Mouse (Mus musculus) kidney, adult 11 months (tissue): ENCODE data around the gene Sgpl1.
A peak's percentile ranks its signal among the peaks of the same experiment; 100 is the strongest.

Experiments
- DNase-seq: peaks from one replicate; pipeline ENCODE4 v3.0.0; 2022

Gene Sgpl1

DNA sequence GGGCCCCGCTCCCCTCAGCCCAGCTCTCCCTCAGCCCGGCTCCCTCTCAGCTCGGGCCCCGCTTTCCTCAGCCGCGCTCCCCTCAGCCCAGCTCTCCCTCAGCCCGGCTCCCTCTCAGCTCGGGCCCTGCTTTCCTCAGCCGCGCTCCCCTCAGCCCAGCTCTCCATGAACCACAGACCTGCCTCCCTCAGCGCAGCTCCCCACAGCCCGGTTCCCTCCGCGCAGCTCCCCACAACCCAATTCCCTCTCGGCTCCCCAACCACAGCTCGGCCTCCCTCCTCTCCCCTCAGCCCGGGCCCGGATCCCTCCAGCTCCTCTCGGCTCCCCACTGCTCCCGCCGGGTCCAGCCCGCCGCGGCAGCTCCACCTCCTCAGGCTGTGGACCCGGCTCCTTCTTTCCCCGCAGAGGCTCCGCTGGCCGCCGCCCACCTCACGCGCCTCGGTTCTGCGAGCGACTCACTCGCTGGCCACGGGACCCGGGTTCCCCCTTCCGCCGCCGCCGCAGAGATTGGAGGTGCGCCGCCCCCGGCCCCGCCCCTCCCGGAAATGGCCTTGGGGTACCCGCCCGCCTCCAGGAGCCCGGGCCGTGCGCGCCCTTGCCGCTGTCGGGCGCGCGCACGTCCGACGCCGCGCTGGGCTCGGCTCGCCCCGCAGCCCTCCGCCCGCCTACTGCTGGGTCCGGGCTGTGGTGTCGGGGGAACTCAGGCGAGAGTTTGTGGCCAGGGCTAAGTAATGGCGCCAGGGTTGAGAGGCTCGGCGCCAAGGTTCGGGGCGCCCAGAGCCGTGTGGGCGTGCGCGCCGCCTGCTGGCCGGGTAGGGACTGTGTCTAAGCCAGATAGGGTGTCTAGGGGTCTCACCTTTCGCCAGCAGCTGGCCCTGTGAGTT lies at the start of gene Sgpl1:
Gene Sgpl1, minus strand, starts transcription at position 547 of the 884 bp plus-strand sequence.
- DNase-seq, result peak; percentile 84

- DNase-seq, result no peak
Observed at GRCm38 (mm10) chr10:61195718-61196291, 48.3 kb upstream of the Sgpl1 start.

DNA sequence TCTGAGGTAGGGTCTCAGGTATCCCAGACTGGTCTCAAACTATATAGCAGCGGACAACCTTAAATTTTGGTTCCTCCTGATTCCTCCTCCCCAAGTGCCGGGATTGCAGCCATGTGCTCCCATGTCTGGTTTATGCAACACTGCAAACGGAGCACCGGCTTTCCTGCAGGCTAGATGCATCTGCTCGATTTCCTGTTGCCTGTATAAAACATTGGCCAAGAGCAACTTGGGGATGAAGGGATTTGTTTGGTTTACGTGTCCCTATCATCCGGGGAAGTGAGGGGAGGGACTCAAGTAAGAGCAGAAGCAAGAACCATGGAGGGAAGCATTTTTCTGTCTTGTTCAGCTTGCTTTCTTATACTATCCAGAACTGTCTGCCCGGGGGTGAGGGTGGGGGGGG lies 47.7 kb upstream of the Sgpl1 start:
- DNase-seq, result no peak

- DNase-seq, result no peak
Observed at GRCm38 (mm10) chr10:61194611-61195010, 47.1 kb upstream of the Sgpl1 start.

DNA sequence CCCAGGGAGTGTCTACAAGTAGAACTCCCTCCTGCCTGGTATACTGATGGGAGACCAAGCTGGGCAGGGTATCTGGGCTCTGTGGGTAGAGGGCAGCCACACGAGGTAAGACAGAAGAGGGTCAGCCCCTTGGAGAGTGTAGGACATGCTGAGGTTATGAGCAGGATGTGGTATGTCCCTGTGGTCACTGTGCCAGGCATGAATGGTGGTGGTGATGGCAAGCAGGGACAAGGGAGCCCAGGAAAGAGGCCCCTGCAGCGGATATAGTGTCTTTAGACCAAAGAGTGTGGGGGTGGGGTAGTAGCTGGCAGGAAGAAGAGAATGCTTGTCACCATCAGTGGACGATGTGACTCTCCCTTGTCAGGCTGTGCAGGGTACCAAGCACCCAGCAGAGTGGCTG lies 40.5 kb upstream of the Sgpl1 start:
- no peak for DNase-seq

- DNase-seq, result no peak
Observed at GRCm38 (mm10) chr10:61187001-61187400, 39.5 kb upstream of the Sgpl1 start.

DNA sequence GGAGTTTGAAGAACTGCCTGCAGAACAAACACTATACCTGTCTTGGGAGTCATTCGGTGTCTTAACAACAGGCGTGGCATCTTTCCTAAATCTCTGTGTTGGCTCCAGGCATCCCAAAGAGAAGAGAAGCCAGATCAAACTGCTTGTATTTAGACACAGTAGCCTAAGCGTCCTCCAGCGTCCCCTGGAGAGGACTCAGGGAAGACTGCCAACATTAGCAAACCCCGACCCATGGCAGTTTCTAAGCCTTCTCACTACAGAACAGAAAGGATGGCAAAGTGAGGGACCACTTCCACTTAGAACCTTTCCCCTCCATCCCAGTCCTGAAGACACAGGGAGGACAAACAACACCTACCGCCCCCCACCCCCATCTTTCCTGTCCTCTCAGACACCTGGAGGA lies 32.4 kb upstream of the Sgpl1 start:
- DNase-seq, result no peak

- no peak for DNase-seq
Observed at GRCm38 (mm10) chr10:61178687-61179086, 31.2 kb upstream of the Sgpl1 start.

- no peak for DNase-seq
Observed at GRCm38 (mm10) chr10:61177751-61178150, 30.2 kb upstream of the Sgpl1 start.

GRCm38 (mm10) chr10:61176221-61176790 lies 28.8 kb upstream of the Sgpl1 start:
- no peak for DNase-seq

DNA sequence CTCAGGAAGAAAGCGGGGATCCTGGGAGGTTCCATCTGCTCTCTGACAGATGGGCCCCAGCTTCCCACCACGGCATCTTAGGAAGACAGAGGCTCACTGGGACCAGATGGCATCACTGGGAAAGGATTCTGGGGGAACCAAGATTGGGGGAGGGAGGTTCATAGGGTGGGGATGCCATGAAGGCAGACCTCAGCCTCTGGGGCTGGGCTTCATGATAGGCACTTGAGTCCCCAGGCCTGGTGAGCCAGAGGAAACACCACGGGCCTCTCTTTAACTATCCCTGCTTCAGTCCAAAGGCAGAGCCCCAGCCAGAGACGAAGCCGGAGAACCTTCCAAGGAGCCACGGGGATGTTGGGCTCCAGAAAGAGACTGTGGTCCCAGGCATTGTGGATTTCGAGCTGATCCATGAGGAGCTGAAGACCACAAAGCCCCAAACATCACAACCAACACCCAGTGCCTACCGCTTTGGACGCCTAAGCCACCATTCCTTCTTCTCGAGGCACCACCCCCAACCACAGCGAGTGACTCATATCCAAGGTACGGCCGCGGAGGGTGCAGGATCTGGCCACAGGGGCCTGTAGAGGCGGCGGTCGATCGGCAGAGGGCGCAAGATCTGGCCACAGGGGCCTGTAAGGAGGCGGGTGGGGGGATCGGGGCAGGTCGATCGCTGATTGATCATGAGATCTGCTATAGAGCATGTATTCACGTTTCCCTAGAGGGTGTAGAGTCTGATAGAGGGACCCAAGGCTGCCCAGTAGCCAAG lies 28.1 kb upstream of the Sgpl1 start:
- DNase-seq, result no peak

- DNase-seq, result no peak
Observed at GRCm38 (mm10) chr10:61174711-61175441, 27.4 kb upstream of the Sgpl1 start.

DNA sequence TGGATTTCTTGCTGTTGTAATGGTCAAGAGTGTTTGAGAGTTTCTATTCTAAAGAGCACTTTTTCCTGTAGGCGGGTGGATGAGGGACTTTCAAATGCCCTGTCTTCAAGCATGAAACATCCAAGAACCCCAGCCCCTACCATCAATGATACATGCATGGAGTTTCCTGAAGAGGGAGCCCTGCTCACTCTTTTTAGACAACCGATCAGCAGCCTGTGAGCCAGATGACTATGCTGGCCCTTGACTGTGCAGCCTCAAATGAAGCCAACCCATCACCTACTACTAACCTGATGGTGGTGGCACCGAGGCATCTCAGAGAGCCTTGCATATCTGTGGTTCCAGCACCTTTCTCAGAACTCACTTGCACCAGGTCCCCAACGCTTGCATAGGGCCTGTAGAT lies 25.0 kb upstream of the Sgpl1 start:
- no peak for DNase-seq

- no peak for DNase-seq
Observed at GRCm38 (mm10) chr10:61171654-61172053, 24.2 kb upstream of the Sgpl1 start, which contains the start of gene Tbata. Tbata (plus strand) TSS chr10:61171954.

DNA sequence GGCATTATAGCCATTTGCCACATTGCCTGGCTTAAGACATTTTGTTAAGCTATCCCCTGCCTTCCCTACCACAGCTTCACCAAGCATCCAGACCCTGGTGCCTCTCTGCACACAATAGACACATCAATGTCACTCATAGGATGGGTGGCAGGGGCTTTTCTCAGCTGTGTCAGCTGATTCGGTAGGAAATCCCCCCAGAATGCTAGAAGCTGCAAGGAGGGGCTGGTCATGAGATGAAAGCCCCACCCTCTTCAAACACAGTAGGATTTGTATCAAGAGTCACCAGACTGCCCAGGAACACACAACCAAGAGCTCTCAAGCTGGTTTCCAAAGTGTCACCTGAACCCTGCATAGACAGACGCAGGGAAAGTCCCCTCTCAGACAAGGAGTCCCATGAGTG lies 20.9 kb upstream of the Sgpl1 start:
- no peak for DNase-seq

DNA sequence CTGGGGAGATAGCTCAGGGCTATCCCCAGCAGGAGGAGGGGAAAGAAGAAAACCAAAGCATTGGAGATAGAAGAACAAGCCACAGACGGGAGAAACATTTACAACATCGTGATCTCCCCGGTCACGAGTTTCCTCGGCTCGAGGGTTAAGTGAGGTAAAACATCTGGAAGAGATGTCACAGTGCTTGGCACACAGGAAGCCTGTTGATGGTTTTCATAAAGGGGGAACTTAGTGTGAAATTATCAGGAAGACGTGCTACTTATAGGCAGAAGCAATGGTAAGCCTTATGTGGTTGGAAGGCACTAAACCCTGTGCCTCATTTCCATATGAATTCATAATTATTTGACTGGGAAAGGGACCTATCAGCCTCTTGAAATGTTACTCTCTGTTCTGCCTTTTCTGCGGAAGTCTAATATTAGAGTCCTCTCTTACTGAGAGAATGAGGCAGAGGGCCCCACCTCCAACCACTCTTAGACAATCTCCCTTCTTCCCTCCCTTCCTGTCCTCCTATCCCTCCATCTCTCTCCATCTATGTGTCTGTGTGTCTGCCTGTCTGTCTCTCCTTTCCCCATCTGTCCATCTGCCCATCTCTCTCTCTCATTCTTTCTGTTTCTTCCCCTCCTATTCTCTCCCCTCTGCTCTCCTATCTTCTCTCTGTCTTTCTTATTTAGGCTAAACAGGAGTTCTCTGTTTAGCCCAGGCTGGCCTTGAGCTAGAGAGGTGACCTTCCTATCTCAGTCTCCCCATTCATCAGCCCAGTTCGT lies 20.0 kb upstream of the Sgpl1 start:
- no peak for DNase-seq

GRCm38 (mm10) chr10:61162366-61162765 lies 14.9 kb upstream of the Sgpl1 start:
- peak; percentile 47 for DNase-seq

DNA sequence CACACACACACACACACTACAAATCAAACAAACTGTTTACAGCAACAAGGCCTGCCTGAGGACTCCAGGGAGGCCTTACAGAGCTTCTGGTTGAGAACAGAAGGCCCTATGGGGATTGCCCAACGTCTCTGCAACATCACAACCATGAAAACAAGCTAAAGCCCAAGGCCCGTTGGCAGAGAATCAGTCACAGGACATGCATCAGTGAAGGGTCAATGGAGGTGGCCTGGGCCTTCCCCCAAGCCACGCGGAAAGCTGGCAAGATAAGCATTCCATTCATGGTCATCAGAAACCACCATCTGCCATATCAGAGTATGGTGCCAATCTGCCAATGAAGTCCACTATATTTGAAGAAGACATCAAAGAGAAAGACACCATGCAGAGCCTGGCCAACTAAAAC lies 13.2 kb upstream of the Sgpl1 start:
- peak; percentile 13 for DNase-seq

DNA sequence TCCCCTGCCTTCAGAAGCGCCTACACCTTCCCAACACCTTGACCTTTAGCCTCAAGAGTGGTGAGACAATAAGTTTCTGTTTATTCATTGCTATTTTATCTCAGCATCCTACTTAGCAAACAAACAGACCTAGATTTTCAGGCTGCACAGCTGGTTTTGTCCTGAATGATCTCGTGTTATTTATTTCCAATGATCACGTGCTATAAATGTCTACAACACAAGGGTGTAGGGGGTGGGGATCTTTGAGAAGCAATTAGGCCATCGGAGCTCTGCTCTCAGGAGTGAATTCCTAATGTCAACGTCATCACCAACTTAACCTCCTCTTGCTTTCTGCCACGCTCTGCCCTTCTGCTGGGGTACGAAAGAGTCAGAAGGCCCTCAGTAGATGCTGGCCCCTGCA lies 12.6 kb upstream of the Sgpl1 start:
- no peak for DNase-seq

GRCm38 (mm10) chr10:61158594-61158993 lies 11.1 kb upstream of the Sgpl1 start:
- DNase-seq, result no peak

- no peak for DNase-seq
Observed at GRCm38 (mm10) chr10:61156453-61156852, 8.9 kb upstream of the Sgpl1 start.

DNA sequence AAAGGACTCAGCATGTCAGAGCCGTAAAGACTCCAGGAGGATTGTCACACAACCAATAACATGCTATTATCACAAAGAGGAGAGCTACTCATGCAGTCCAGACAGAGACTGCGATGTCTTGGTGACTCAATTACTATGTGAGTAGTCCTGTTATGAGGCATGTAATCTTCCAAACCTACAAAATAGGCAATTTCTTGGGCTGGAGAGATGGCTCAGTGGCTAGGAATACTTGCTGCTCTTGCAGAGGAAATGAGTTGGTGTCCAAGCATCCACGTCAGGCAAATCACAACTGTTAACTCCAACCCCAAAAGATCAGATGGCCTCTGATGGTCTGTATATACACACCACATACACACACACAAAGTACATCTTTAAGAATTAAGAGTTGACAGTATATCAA lies 8.1 kb upstream of the Sgpl1 start:
- DNase-seq, result no peak
